Mouse (Mus musculus) liver, embryonic 15.5 days (tissue): ENCODE measurements around the gene Rbm8a2. TPM values are rescaled to one million over a fixed set of nuclear protein-coding genes. Genes with fewer than 3 reads are reported as not detected.
"Not testable (repeated sequence)": the region's sequence is repeated elsewhere in the genome, so short reads cannot be mapped to it uniquely, and the experiment has no call there.

Source experiments
- ATAC-seq: fragments of 200-750 bp; cut with Nextera tagmentation; 2 replicates; pipeline ENCODE4 v1.8.0; 2017; ENCODE audit warnings: moderate number of reproducible peaks, mild to moderate bottlenecking, moderate library complexity; ENCODE audit not compliant: insufficient read depth
- H3K27ac ChIP-seq: fragments of 300-500 bp; sonication (generic); replicated peaks from 2 replicates; pipeline ENCODE4 v1.5.1; 2015; ENCODE audit warnings: mild to moderate bottlenecking, inconsistent platforms
- H3K27me3 ChIP-seq: fragments of 300-500 bp; sonication (generic); 2 replicates; pipeline ENCODE4 v1.6.1; 2015; ENCODE audit warnings: mild to moderate bottlenecking, inconsistent platforms
- H3K36me3 ChIP-seq: fragments of 300-500 bp; sonication (generic); replicated peaks from 2 replicates; pipeline ENCODE4 v1.6.1; 2015; ENCODE audit warnings: moderate library complexity, mild to moderate bottlenecking, inconsistent platforms
- H3K4me1 ChIP-seq: fragments of 300-500 bp; sonication (generic); replicated peaks from 2 replicates; pipeline ENCODE4 v1.6.1; 2015; ENCODE audit warnings: inconsistent platforms
- H3K4me2 ChIP-seq: fragments of 300-500 bp; sonication (generic); 2 replicates; pipeline ENCODE4 v1.6.1; 2015; ENCODE audit warnings: moderate library complexity, mild to moderate bottlenecking, inconsistent platforms
- H3K4me3 ChIP-seq: fragments of 300-500 bp; sonication (generic); replicated peaks from 2 replicates; pipeline ENCODE4 v1.5.1; 2015; ENCODE audit warnings: mild to moderate bottlenecking, inconsistent platforms
- H3K9ac ChIP-seq: fragments of 300-500 bp; sonication (generic); 2 replicates; pipeline ENCODE4 v1.6.1; 2015; ENCODE audit warnings: moderate library complexity, mild to moderate bottlenecking, inconsistent platforms
- H3K9me3 ChIP-seq: fragments of 300-500 bp; sonication (generic); replicated peaks from 2 replicates; pipeline ENCODE4 v1.6.1; 2016; ENCODE audit warnings: inconsistent platforms
- WGBS: fragments of 180-500 bp; shearing (Covaris S2); methylation state at CpG from one replicate; pipeline ENCODE4 v1.1.7; 2015; ENCODE audit warnings: mixed read lengths; ENCODE audit not compliant: insufficient replicate concordance; 5-methylcytosine and 5-hydroxymethylcytosine counted together
- polyA plus RNA-seq: library from polyadenylated mRNA; unstranded; fragments of >200 nt; fragmentation: Nextera tagmentation; extraction: Ambion mirVana; gene quantifications from 2 replicates; pipeline ENCODE4 v1.2.1, GENCODE M21; 2015

Gene Rbm8a2
- polyA plus RNA-seq, result 0.14 and 0.35 TPM in 2 replicates

- ATAC-seq, result not testable (repeated sequence)
Measured at GRCm38 (mm10) chr1:175979014-175979413, at the start of gene Rbm8a2. Gene Rbm8a2, minus strand, starts transcription at chr1:175979114.

GRCm38 (mm10) chr1:176028397-176028796 lies 49.5 kb upstream of the Rbm8a2 start:
- Histone ChIP-seq H3K4me3 (no peak overlapping the region), H3K4me1 (no peaks in the 10 kb centered on the region), H3K9ac (no peak overlapping the region), H3K4me2 (no peak overlapping the region), H3K27me3 (no peaks in the 10 kb centered on the region), H3K36me3 (no peaks in the 10 kb centered on the region), H3K27ac (no peak overlapping the region), H3K9me3 (no peaks in the 10 kb centered on the region)
- no peak for ATAC-seq
- WGBS, result 50% methylated on average over 3 of the region's 3 CpGs

More at GRCm38 (mm10) chr1:175979014-175979413, at the start of gene Rbm8a2:
- not testable (repeated sequence) for H3K9me3 ChIP-seq, H3K27me3 ChIP-seq, H3K4me3 ChIP-seq, H3K36me3 ChIP-seq, H3K9ac ChIP-seq, H3K4me2 ChIP-seq, H3K27ac ChIP-seq, H3K4me1 ChIP-seq
- WGBS, result 72% methylated on average over 7 of the region's 7 CpGs

- no peak for ATAC-seq
- H3K9ac ChIP-seq, result no peak overlapping the region
- H3K4me1 ChIP-seq, result no peaks in the 10 kb centered on the region
- WGBS, result 52% methylated on average over 1 of the region's 1 CpGs
- no peaks in the 10 kb centered on the region for H3K9me3 ChIP-seq
- H3K4me3 ChIP-seq, result no peak overlapping the region
- no peaks in the 10 kb centered on the region for H3K36me3 ChIP-seq
- no peak overlapping the region for H3K27ac ChIP-seq
- H3K27me3 ChIP-seq, result no peaks in the 10 kb centered on the region
- H3K4me2 ChIP-seq, result no peak overlapping the region
Measured at GRCm38 (mm10) chr1:176024501-176024900, 45.6 kb upstream of the Rbm8a2 start.

- H3K36me3 ChIP-seq, result no peaks in the 10 kb centered on the region
- no peak overlapping the region for H3K4me2 ChIP-seq
- H3K4me1 ChIP-seq, result no peaks in the 10 kb centered on the region
- no peak overlapping the region for H3K27ac ChIP-seq
- H3K9ac ChIP-seq, result no peak overlapping the region
- H3K9me3 ChIP-seq, result no peaks in the 10 kb centered on the region
- no peaks in the 10 kb centered on the region for H3K27me3 ChIP-seq
- no peak for ATAC-seq
- 64% methylated on average over 3 of the region's 3 CpGs for WGBS
- no peak overlapping the region for H3K4me3 ChIP-seq
Measured at GRCm38 (mm10) chr1:176018523-176018922, 39.6 kb upstream of the Rbm8a2 start.

- ATAC-seq, result no peak
- Histone ChIP-seq H3K9me3 (no peaks in the 10 kb centered on the region), H3K4me3 (no peak overlapping the region), H3K27me3 (no peaks in the 10 kb centered on the region), H3K27ac (no peak overlapping the region), H3K4me2 (no peak overlapping the region), H3K36me3 (no peaks in the 10 kb centered on the region), H3K4me1 (no peaks in the 10 kb centered on the region), H3K9ac (no peak overlapping the region)
- WGBS, result 43% methylated on average over 3 of the region's 3 CpGs
Measured at GRCm38 (mm10) chr1:176016076-176016475, 37.2 kb upstream of the Rbm8a2 start.

- H3K9me3 ChIP-seq, result no peaks in the 10 kb centered on the region
- no peaks in the 10 kb centered on the region for H3K4me1 ChIP-seq
- no peak overlapping the region for H3K4me3 ChIP-seq
- ATAC-seq, result no peak
- 52% methylated on average over 3 of the region's 3 CpGs for WGBS
- no peaks in the 10 kb centered on the region for H3K36me3 ChIP-seq
- H3K27me3 ChIP-seq, result no peaks in the 10 kb centered on the region
- H3K4me2 ChIP-seq, result no peak overlapping the region
- no peak overlapping the region for H3K27ac ChIP-seq
- no peak overlapping the region for H3K9ac ChIP-seq
Measured at GRCm38 (mm10) chr1:176013497-176014268, 34.8 kb upstream of the Rbm8a2 start.

- no peaks in the 10 kb centered on the region for H3K27me3 ChIP-seq
- no peaks in the 10 kb centered on the region for H3K9me3 ChIP-seq
- H3K4me2 ChIP-seq, result no peak overlapping the region
- H3K36me3 ChIP-seq, result no peaks in the 10 kb centered on the region
- no peak overlapping the region for H3K9ac ChIP-seq
- no peaks in the 10 kb centered on the region for H3K4me1 ChIP-seq
- ATAC-seq, result no peak
- H3K27ac ChIP-seq, result no peak overlapping the region
- no peak overlapping the region for H3K4me3 ChIP-seq
Measured at GRCm38 (mm10) chr1:176011535-176011934, 32.6 kb upstream of the Rbm8a2 start.

GRCm38 (mm10) chr1:176011072-176011471 lies 32.2 kb upstream of the Rbm8a2 start:
- no peaks in the 10 kb centered on the region for H3K9me3 ChIP-seq
- H3K4me2 ChIP-seq, result no peak overlapping the region
- no peaks in the 10 kb centered on the region for H3K36me3 ChIP-seq
- ATAC-seq, result no peak
- no peak overlapping the region for H3K4me3 ChIP-seq
- H3K27me3 ChIP-seq, result no peaks in the 10 kb centered on the region
- no peaks in the 10 kb centered on the region for H3K4me1 ChIP-seq
- H3K9ac ChIP-seq, result no peak overlapping the region
- no peak overlapping the region for H3K27ac ChIP-seq

GRCm38 (mm10) chr1:176008411-176008810 lies 29.5 kb upstream of the Rbm8a2 start:
- Histone ChIP-seq H3K9me3 (no peaks in the 10 kb centered on the region), H3K27me3 (no peaks in the 10 kb centered on the region), H3K4me2 (no peak overlapping the region), H3K4me1 (no peaks in the 10 kb centered on the region), H3K36me3 (no peaks in the 10 kb centered on the region), H3K27ac (no peak overlapping the region), H3K4me3 (no peak overlapping the region), H3K9ac (no peak overlapping the region)
- 47% methylated on average over 2 of the region's 2 CpGs for WGBS
- ATAC-seq, result no peak

GRCm38 (mm10) chr1:176000599-176000998 lies 21.7 kb upstream of the Rbm8a2 start:
- H3K9ac ChIP-seq, result no peak overlapping the region
- H3K4me1 ChIP-seq, result no peaks in the 10 kb centered on the region
- no peaks in the 10 kb centered on the region for H3K9me3 ChIP-seq
- no peak overlapping the region for H3K4me3 ChIP-seq
- H3K36me3 ChIP-seq, result no peaks in the 10 kb centered on the region
- H3K27me3 ChIP-seq, result no peaks in the 10 kb centered on the region
- H3K4me2 ChIP-seq, result no peak overlapping the region
- no peak for ATAC-seq
- no peak overlapping the region for H3K27ac ChIP-seq
- 52% methylated on average over 5 of the region's 5 CpGs for WGBS

- H3K27me3 ChIP-seq, result no peaks in the 10 kb centered on the region
- no peaks in the 10 kb centered on the region for H3K9me3 ChIP-seq
- no peak overlapping the region for H3K27ac ChIP-seq
- 61% methylated on average over 7 of the region's 7 CpGs for WGBS
- no peaks in the 10 kb centered on the region for H3K4me1 ChIP-seq
- no peak overlapping the region for H3K4me2 ChIP-seq
- ATAC-seq, result no peak
- no peak overlapping the region for H3K4me3 ChIP-seq
- no peaks in the 10 kb centered on the region for H3K36me3 ChIP-seq
- no peak overlapping the region for H3K9ac ChIP-seq
Measured at GRCm38 (mm10) chr1:175997076-175997651, 18.2 kb upstream of the Rbm8a2 start.

GRCm38 (mm10) chr1:175988912-175989311 lies 10.0 kb upstream of the Rbm8a2 start:
- Histone ChIP-seq H3K4me2 (no peak overlapping the region), H3K27me3 (no peaks in the 10 kb centered on the region), H3K4me3 (no peak overlapping the region), H3K9me3 (no peaks in the 10 kb centered on the region), H3K4me1 (no peaks in the 10 kb centered on the region), H3K9ac (no peak overlapping the region), H3K36me3 (no peaks in the 10 kb centered on the region), H3K27ac (no peak overlapping the region)
- ATAC-seq, result no peak
- 66% methylated on average over 4 of the region's 4 CpGs for whole genome bisulfite sequencing
